Comparison of ENCODE assay signal across 32 mouse cellular contexts in the genomic region with DNA sequence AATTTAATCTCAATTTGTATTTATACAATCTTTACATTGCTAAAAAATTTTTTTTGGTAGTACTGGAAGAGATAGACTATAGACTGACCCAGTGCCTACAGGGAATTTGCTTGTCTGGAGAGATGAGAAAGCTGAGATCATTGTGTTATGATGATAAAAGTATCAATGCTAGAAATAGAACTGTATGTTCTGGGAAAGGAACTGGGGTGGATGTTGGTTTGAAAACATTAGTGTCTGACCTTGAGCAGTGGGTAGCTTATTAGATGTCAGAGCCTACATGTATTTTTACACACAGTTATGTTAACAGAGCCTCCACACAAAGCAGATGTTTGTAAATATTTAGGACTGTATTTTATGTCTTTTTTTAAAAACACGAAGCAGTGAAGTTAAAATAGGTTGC. TPM values are rescaled to one million over a fixed set of nuclear protein-coding genes. Genes with fewer than 3 reads are reported as not detected.
DNase-seq lines count a peak whose midpoint lies in the region; ATAC-seq and TF ChIP-seq lines count a peak whose summit lies in the region.
"Had no signal": no experiment of that assay in that cellular context is flagged by ENCODE, and none has a peak within 500 bp of the region (broad histone marks: within the 10 kb centered on the region; RNA-seq: fewer than 3 reads in every experiment).

No protein-coding gene starts in this region.

- H3K27me3 ChIP-seq in liver, adult 2 months (ENCODE audit: control insufficient read depth, insufficient read depth, low read length), result no peaks in the 10 kb centered on the region
- no peaks in the 10 kb centered on the region for H3K27me3 ChIP-seq in lung, postnatal 0 days (replicated peaks; ENCODE audit: insufficient read depth, low read length)
- H3K27me3 ChIP-seq in liver, postnatal 0 days (ENCODE audit: insufficient read depth, low read length), result no peaks in the 10 kb centered on the region
- H3K27me3 ChIP-seq: embryonic facial prominence, embryonic 13.5 days; forebrain, embryonic 12.5 days; forebrain, embryonic 15.5 days; heart, embryonic 12.5 days; heart, embryonic 15.5 days had no signal

- peaks cover 26% of the 10 kb centered on the region for H3K4me1 ChIP-seq in liver, adult 2 months (ENCODE audit: control insufficient read depth, insufficient read depth, low read length)
- H3K4me1 ChIP-seq in lung, postnatal 0 days (ENCODE audit: insufficient read depth, low read depth, low read length), result no peaks in the 10 kb centered on the region
- peaks cover 23% of the 10 kb centered on the region for H3K4me1 ChIP-seq in liver, postnatal 0 days (ENCODE audit: insufficient read depth)
- H3K4me1 ChIP-seq: embryonic facial prominence, embryonic 10.5 days; forebrain, embryonic 12.5 days had no signal

- WGBS in liver, adult 2 months, result 75% methylated on average over 1 of the region's 1 CpGs
- 37% methylated on average over 1 of the region's 1 CpGs for WGBS in lung, postnatal 0 days
- 80% methylated on average over 1 of the region's 1 CpGs for WGBS in liver, postnatal 0 days (ENCODE audit: insufficient replicate concordance)

- no peak overlapping the region for H3K27ac ChIP-seq in liver, adult 2 months (replicated peaks; ENCODE audit: insufficient read depth, low read depth, low read length)
- peak overlapping the region; percentile 43; the same call in 1 of the 2 replicates for H3K27ac ChIP-seq in lung, postnatal 0 days (ENCODE audit: low read length)
- H3K27ac ChIP-seq in liver, postnatal 0 days (ENCODE audit: low read depth), result 0 out of 2 replicates have a peak overlapping the region, but pooled peaks have one; percentile 46
- H3K27ac ChIP-seq: embryonic facial prominence, embryonic 10.5 days; embryonic facial prominence, embryonic 13.5 days; forebrain, embryonic 12.5 days; forebrain, embryonic 15.5 days; heart, embryonic 15.5 days; hindbrain, embryonic 14.5 days; hindbrain, postnatal 0 days had no signal

- peak; percentile 93 for TF ChIP-seq EP300 in lung, postnatal 0 days (IDR thresholded peaks at IDR 0.05)
- TF ChIP-seq EP300 in liver, postnatal 0 days (IDR thresholded peaks at IDR 0.05; ENCODE audit: low read depth), result 0 out of 2 replicates have a peak, but pooled peaks have one; percentile 28

- peak; percentile 14 for DNase-seq in liver, adult 2 months (ENCODE audit: extremely low read depth, low read depth, low spot score)
- DNase-seq in liver, result no peak
- DNase-seq in lung, postnatal 0 days (ENCODE audit: low spot score), result peak; percentile 59
- no peak for DNase-seq in lung, postnatal 25 days (ENCODE audit: low spot score)
- no peak for DNase-seq in liver, postnatal 0 days
- DNase-seq: adrenal gland, adult 2 months; adrenal gland, postnatal 14 days; cerebellum, adult 11-12 months; cerebellum, adult 8-10 months; cerebellum, postnatal 10 days; cerebellum, postnatal 36 days; embryo, embryonic 11 days; gastrocnemius, postnatal 10 days; gastrocnemius, postnatal 36 days; heart, postnatal 10 days; heart, postnatal 36 days had no signal

- H3K79me2 ChIP-seq in liver, adult 2 months (ENCODE audit: control insufficient read depth, insufficient read depth, low read length), result no peaks in the 10 kb centered on the region

- H3K9me3 ChIP-seq in lung, postnatal 0 days (ENCODE audit: low read length), result no peaks in the 10 kb centered on the region
- H3K9me3 ChIP-seq in liver, postnatal 0 days (ENCODE audit: low read length), result no peaks in the 10 kb centered on the region
- H3K9me3 ChIP-seq: embryonic facial prominence, embryonic 10.5 days; embryonic facial prominence, embryonic 13.5 days; forebrain, embryonic 12.5 days; forebrain, embryonic 15.5 days; heart, embryonic 12.5 days; heart, embryonic 15.5 days had no signal

- H3K36me3 ChIP-seq in liver, adult 2 months (ENCODE audit: control insufficient read depth, insufficient read depth, low read length), result peaks cover 19% of the 10 kb centered on the region
- no peaks in the 10 kb centered on the region for H3K36me3 ChIP-seq in lung, postnatal 0 days (ENCODE audit: insufficient read depth, low read length)
- H3K36me3 ChIP-seq in liver, postnatal 0 days (replicated peaks; ENCODE audit: insufficient read depth, low read length), result no peaks in the 10 kb centered on the region
- H3K36me3 ChIP-seq: embryonic facial prominence, embryonic 10.5 days; embryonic facial prominence, embryonic 13.5 days; forebrain, embryonic 12.5 days; forebrain, embryonic 15.5 days; heart, embryonic 12.5 days; heart, embryonic 15.5 days had no signal

- TF ChIP-seq POLR2A in liver, adult 2 months (IDR thresholded peaks at IDR 0.05; ENCODE audit: extremely low read depth, insufficient read depth, low read length), result no peak

- H3K4me3 ChIP-seq in liver, adult 2 months (ENCODE audit: insufficient read depth, low read depth, low read length), result no peak overlapping the region
- H3K4me3 ChIP-seq in lung, postnatal 0 days (ENCODE audit: low read depth, low read length), result no peak overlapping the region
- no peak overlapping the region for H3K4me3 ChIP-seq in liver, postnatal 0 days (ENCODE audit: low read depth, low read length)
- H3K4me3 ChIP-seq: embryonic facial prominence, embryonic 10.5 days; embryonic facial prominence, embryonic 13.5 days; erythroblast, embryonic 14.5 days; forebrain, embryonic 12.5 days; forebrain, embryonic 15.5 days; heart, embryonic 12.5 days; heart, embryonic 15.5 days had no signal

- H3K9ac ChIP-seq in liver, adult 2 months (ENCODE audit: low read depth, low read length), result no peak overlapping the region
- H3K9ac ChIP-seq in lung, postnatal 0 days (replicated peaks; ENCODE audit: low read depth), result no peak overlapping the region
- H3K9ac ChIP-seq in liver, postnatal 0 days (replicated peaks), result no peak overlapping the region
- H3K9ac ChIP-seq: embryonic facial prominence, embryonic 13.5 days; forebrain, embryonic 12.5 days; forebrain, embryonic 15.5 days; heart, embryonic 12.5 days; heart, embryonic 15.5 days; hindbrain, embryonic 14.5 days had no signal

- no peak for TF ChIP-seq CTCF in liver, adult 2 months (IDR thresholded peaks at IDR 0.05; ENCODE audit: low read depth, low read length)
- TF ChIP-seq CTCF in lung, postnatal 0 days (IDR thresholded peaks at IDR 0.05), result no peak
- TF ChIP-seq CTCF in liver, postnatal 0 days (IDR thresholded peaks at IDR 0.05; ENCODE audit: low read depth), result no peak

- no peak overlapping the region for H3K4me2 ChIP-seq in lung, postnatal 0 days (replicated peaks; ENCODE audit: low read depth, low read length)
- H3K4me2 ChIP-seq in liver, postnatal 0 days (ENCODE audit: low read depth, low read length), result no peak overlapping the region
- H3K4me2 ChIP-seq: embryonic facial prominence, embryonic 13.5 days; forebrain, embryonic 12.5 days; forebrain, embryonic 15.5 days; heart, embryonic 12.5 days; heart, embryonic 15.5 days; hindbrain, embryonic 14.5 days had no signal

- peak; percentile 69 for ATAC-seq in lung, postnatal 0 days
- no peak for ATAC-seq in liver, postnatal 0 days
- no peak for ATAC-seq in megakaryocyte, adult 5-6 weeks (ENCODE audit: poor library complexity, severe bottlenecking)
- ATAC-seq: CD4-positive, CD25-positive, alpha-beta regulatory T cell, adult 4 months; forebrain, embryonic 15.5 days; hindbrain, postnatal 0 days had no signal

RNA-seq across cellular contexts. Expression of gene Clec2d, which starts 43.7 kb away (rescaled TPM):
- total RNA-seq in liver, adult 2 months (2014; rRNA removed), result 521 and 532 TPM in 2 replicates
- polyA plus RNA-seq in liver, adult 2 months (2012; rRNA removed), result 124 and 141 TPM in 2 replicates
- polyA plus RNA-seq in lung, postnatal 0 days (2015; fragmentation: Nextera tagmentation; extraction: Ambion mirVana), result 4.5 and 5.1 TPM in 2 replicates
- polyA plus RNA-seq in liver, postnatal 0 days (2015; fragmentation: Nextera tagmentation; extraction: Ambion mirVana), result 2.3 and 3.0 TPM in 2 replicates
- 28.2 and 41.3 TPM in 2 replicates for total RNA-seq in megakaryocyte, adult 5-6 weeks (2015)
- total RNA-seq in megakaryocyte, adult 5-6 weeks (2017), result 238 and 253 TPM in 2 replicates
- polyA plus RNA-seq: embryonic facial prominence, embryonic 10.5 days; erythroblast, embryonic 14.5 days; forebrain, embryonic 12.5 days; hindbrain, embryonic 11.5 days; hindbrain, postnatal 0 days had no signal

RNA-seq across cellular contexts. Expression of gene Cd69, which starts 51.1 kb away (rescaled TPM):
- total RNA-seq in liver, adult 2 months (2014; rRNA removed), result 0.74 and 1.1 TPM in 2 replicates
- polyA plus RNA-seq in liver, adult 2 months (2012; rRNA removed), result 0.15 TPM in 1 of 2 replicates, not detected in the other
- polyA plus RNA-seq in lung, postnatal 0 days (2015; fragmentation: Nextera tagmentation; extraction: Ambion mirVana), result 0.39 and 0.48 TPM in 2 replicates
- 1.0 and 1.5 TPM in 2 replicates for polyA plus RNA-seq in liver, postnatal 0 days (2015; fragmentation: Nextera tagmentation; extraction: Ambion mirVana)
- 21.3 and 25.9 TPM in 2 replicates for total RNA-seq in megakaryocyte, adult 5-6 weeks (2015)
- total RNA-seq in megakaryocyte, adult 5-6 weeks (2017), result 20.6 and 22.7 TPM in 2 replicates
- total RNA-seq: hindbrain, postnatal 0 days; MEL had no signal
- polyA plus RNA-seq: adrenal gland, adult 2 months; brain, embryonic 14.5 days; C2C12; cortical plate, adult 2 months; embryonic facial prominence, embryonic 10.5 days; embryonic facial prominence, embryonic 13.5 days; forebrain, embryonic 12.5 days; forebrain, embryonic 15.5 days; heart, embryonic 12.5 days; hindbrain, embryonic 14.5 days; hindbrain, postnatal 0 days had no signal

Comparison
In these comparisons a context has a peak if more than half of its experiments do, and no peak if none do; other contexts are left out.
1. DNase-seq: peak in liver, adult 2 months (single experiment) and lung, postnatal 0 days (single experiment); none in liver (single experiment), lung, postnatal 25 days (single experiment) and liver, postnatal 0 days (single experiment).
2. RNA of gene Clec2d, which starts 43.7 kb away (polyA plus RNA-seq): 124 to 141 TPM in liver, adult 2 months; 4.5 to 5.1 TPM in lung, postnatal 0 days and 2.3 to 3.0 TPM in liver, postnatal 0 days; every median in the first group is over 10 times any median in the second.